Mouse (Mus musculus) left cerebral cortex, adult 11 months (tissue): ENCODE results near the gene Bcl2.

ENCODE experiments used
- DNase-seq: peaks from one replicate; pipeline ENCODE4 v3.0.0; 2022; ENCODE audit warnings: low spot score

The Bcl2 gene

DNA sequence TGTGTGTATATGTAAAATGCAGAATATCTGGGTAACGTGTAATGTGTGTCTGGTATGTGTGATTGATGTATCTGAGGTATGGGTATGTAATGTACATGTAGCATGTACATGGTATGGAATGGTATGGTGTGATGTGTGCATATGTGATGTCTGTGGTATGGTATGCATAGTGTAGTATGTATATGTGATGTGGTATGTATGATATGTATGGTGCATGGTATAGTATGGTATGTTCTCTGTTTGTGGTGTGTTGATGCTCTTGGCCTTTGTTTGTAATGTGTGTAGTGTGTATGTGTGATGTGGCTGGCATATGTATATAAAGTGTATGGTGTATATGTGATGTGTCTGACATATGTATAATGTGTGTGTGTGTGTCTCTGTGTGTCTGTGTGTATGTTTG lies 206.5 kb downstream of the Bcl2 start:
- no peak for DNase-seq

- DNase-seq: no peak
Measured at GRCm38 (mm10) chr1:106503910-106504309, 210.2 kb downstream of the Bcl2 start.

DNA sequence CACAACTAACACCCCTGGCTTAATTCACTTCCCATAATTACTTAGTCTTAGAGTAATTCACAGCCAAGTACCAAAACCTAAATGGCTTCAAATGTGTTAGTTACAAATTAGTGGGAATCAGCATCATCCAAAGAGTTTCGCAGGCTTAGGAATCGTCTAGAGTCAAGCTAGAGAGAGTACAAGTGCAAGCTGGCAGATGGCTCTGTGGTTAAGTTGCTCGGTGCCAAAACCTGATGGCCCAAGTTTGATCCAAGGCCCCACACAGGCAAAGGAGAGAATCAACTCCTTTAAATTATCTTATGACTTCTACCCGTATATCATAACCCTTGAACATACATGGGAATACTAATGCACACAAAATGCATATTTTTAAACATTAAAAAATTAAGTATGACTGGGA lies 210.7 kb downstream of the Bcl2 start:
- no peak for DNase-seq

DNA sequence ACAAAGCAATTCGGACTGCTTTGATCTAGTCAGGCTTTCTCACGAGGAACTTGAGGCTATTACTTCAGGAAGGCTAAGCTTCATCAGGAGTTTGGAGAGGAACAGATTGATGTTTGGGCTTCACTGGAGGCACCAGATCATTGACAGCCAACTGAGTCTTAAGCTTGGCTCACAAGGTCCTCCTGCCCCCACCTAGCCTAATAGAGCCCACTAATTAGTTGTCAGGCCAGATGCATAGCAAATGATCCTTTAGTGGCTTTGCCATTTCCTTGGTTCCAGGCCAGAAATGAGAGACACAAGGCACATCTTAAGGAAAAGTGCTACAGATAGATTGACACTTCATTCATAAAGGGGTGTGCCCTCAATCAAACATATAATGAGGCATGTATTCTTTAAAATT lies 216.1 kb downstream of the Bcl2 start:
- DNase-seq: no peak
